Comparison of ENCODE assay signal across 19 mouse cellular contexts in the genomic region with DNA sequence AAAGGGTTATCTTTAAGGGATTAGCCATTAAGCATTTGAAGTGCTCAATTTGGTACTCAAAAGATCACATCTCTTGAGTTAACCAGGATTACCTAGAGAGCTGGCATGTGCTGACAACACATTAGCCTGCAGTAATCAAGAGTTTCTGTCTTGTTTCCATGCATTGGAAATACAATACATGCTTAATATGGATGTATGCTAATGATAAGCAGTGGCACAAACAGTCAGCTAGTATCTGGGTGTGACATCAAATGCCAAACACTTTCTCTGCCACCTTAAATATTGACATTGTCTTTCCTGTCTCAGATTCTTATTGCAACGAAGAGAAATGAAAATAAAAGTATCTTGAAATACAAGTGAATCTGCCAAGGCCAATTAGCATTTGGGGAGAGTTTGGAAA. TPM values are rescaled to one million over a fixed set of nuclear protein-coding genes. Genes with fewer than 3 reads are reported as not detected.
DNase-seq lines count a peak whose midpoint lies in the region; ATAC-seq and TF ChIP-seq lines count a peak whose summit lies in the region.
"Had no signal": no experiment of that assay in that cellular context is flagged by ENCODE, and none has a peak within 500 bp of the region (broad histone marks: within the 10 kb centered on the region; RNA-seq: fewer than 3 reads in every experiment).

No protein-coding gene starts in this region.

- no peak overlapping the region for H3K9ac ChIP-seq in forebrain, embryonic 13.5 days
- no peak overlapping the region for H3K9ac ChIP-seq in forebrain, embryonic 11.5 days (ENCODE audit: low read length)
- no peak overlapping the region for H3K9ac ChIP-seq in forebrain, embryonic 16.5 days (replicated peaks; ENCODE audit: low read depth, low read length)
- peak overlapping the region; percentile 2; the same call in 1 of the 2 replicates for H3K9ac ChIP-seq in liver, embryonic 12.5 days
- no peak overlapping the region for H3K9ac ChIP-seq in liver, postnatal 0 days (replicated peaks)
- H3K9ac ChIP-seq: hindbrain, embryonic 12.5 days; hindbrain, embryonic 15.5 days had no signal

- ATAC-seq in forebrain, embryonic 13.5 days: 0 out of 2 replicates have a peak, but pooled peaks have one; percentile 19
- ATAC-seq in forebrain, embryonic 11.5 days (replicated peaks; ENCODE audit: low FRiP score): no peak
- peak; percentile 58; the same call in 1 of the 2 replicates for ATAC-seq in forebrain, embryonic 16.5 days
- peak; percentile 47; the same call in 1 of the 2 replicates for ATAC-seq in liver, embryonic 12.5 days
- ATAC-seq in liver, postnatal 0 days: no peak
- ATAC-seq in megakaryocyte-erythroid progenitor cell, adult 5-6 weeks (replicated peaks; ENCODE audit: low FRiP score, low TSS enrichment, poor library complexity, severe bottlenecking): peak; percentile 48
- ATAC-seq: activated CD4-positive, CD25-positive, alpha-beta regulatory T cell, adult 4 months had no signal

- no peaks in the 10 kb centered on the region for H3K9me3 ChIP-seq in forebrain, embryonic 13.5 days (replicated peaks)
- H3K9me3 ChIP-seq in forebrain, embryonic 11.5 days (ENCODE audit: control insufficient read depth, low read length): no peaks in the 10 kb centered on the region
- no peaks in the 10 kb centered on the region for H3K9me3 ChIP-seq in forebrain, embryonic 16.5 days (ENCODE audit: control insufficient read depth, low read length)
- H3K9me3 ChIP-seq in forebrain, embryonic 10.5 days: no peaks in the 10 kb centered on the region
- H3K9me3 ChIP-seq in liver, embryonic 12.5 days (replicated peaks): no peaks in the 10 kb centered on the region
- no peaks in the 10 kb centered on the region for H3K9me3 ChIP-seq in liver, postnatal 0 days (ENCODE audit: low read length)
- H3K9me3 ChIP-seq: heart, embryonic 10.5 days; hindbrain, embryonic 12.5 days; hindbrain, embryonic 15.5 days had no signal

- 46% methylated on average over 1 of the region's 1 CpGs for WGBS in forebrain, embryonic 13.5 days
- WGBS in forebrain, embryonic 11.5 days: 63% methylated on average over 1 of the region's 1 CpGs
- 22% methylated on average over 1 of the region's 1 CpGs for WGBS in forebrain, embryonic 16.5 days
- WGBS in forebrain, embryonic 10.5 days: 92% methylated on average over 1 of the region's 1 CpGs
- 47% methylated on average over 1 of the region's 1 CpGs for WGBS in liver, embryonic 12.5 days (ENCODE audit: insufficient replicate concordance)
- 44% methylated on average over 1 of the region's 1 CpGs for WGBS in liver, postnatal 0 days (ENCODE audit: insufficient replicate concordance)

- H3K36me3 ChIP-seq in forebrain, embryonic 13.5 days (ENCODE audit: poor library complexity, severe bottlenecking): no peaks in the 10 kb centered on the region
- H3K36me3 ChIP-seq in forebrain, embryonic 11.5 days (ENCODE audit: control insufficient read depth, insufficient read depth, low read length): no peaks in the 10 kb centered on the region
- no peaks in the 10 kb centered on the region for H3K36me3 ChIP-seq in forebrain, embryonic 16.5 days (ENCODE audit: control insufficient read depth, insufficient read depth)
- H3K36me3 ChIP-seq in forebrain, embryonic 10.5 days (replicated peaks): no peaks in the 10 kb centered on the region
- no peaks in the 10 kb centered on the region for H3K36me3 ChIP-seq in liver, embryonic 12.5 days
- no peaks in the 10 kb centered on the region for H3K36me3 ChIP-seq in liver, postnatal 0 days (replicated peaks; ENCODE audit: insufficient read depth, low read length)
- H3K36me3 ChIP-seq: heart, embryonic 10.5 days; hindbrain, embryonic 12.5 days; hindbrain, embryonic 15.5 days had no signal

- no peak overlapping the region for H3K4me2 ChIP-seq in forebrain, embryonic 13.5 days
- no peak overlapping the region for H3K4me2 ChIP-seq in forebrain, embryonic 11.5 days (ENCODE audit: low read depth, low read length, severe bottlenecking)
- no peak overlapping the region for H3K4me2 ChIP-seq in forebrain, embryonic 16.5 days (ENCODE audit: low read length)
- no peak overlapping the region for H3K4me2 ChIP-seq in liver, embryonic 12.5 days
- H3K4me2 ChIP-seq in liver, postnatal 0 days (ENCODE audit: low read depth, low read length): no peak overlapping the region
- H3K4me2 ChIP-seq: hindbrain, embryonic 12.5 days; hindbrain, embryonic 15.5 days had no signal

- H3K27me3 ChIP-seq in forebrain, embryonic 13.5 days: no peaks in the 10 kb centered on the region
- no peaks in the 10 kb centered on the region for H3K27me3 ChIP-seq in forebrain, embryonic 11.5 days (ENCODE audit: control insufficient read depth, insufficient read depth, low read length)
- no peaks in the 10 kb centered on the region for H3K27me3 ChIP-seq in forebrain, embryonic 16.5 days (replicated peaks; ENCODE audit: control insufficient read depth, insufficient read depth, low read length)
- no peaks in the 10 kb centered on the region for H3K27me3 ChIP-seq in forebrain, embryonic 10.5 days (ENCODE audit: poor library complexity, severe bottlenecking)
- peaks cover 6% of the 10 kb centered on the region; the same call in 1 of the 2 replicates for H3K27me3 ChIP-seq in liver, embryonic 12.5 days (replicated peaks)
- no peaks in the 10 kb centered on the region for H3K27me3 ChIP-seq in liver, postnatal 0 days (ENCODE audit: insufficient read depth, low read length)
- H3K27me3 ChIP-seq: hindbrain, embryonic 12.5 days; hindbrain, embryonic 15.5 days had no signal

- no peak for TF ChIP-seq CTCF in liver, postnatal 0 days (IDR thresholded peaks at IDR 0.05; ENCODE audit: low read depth)

- no peak for TF ChIP-seq EP300 in liver, postnatal 0 days (IDR thresholded peaks at IDR 0.05; ENCODE audit: low read depth)

- H3K4me1 ChIP-seq in forebrain, embryonic 13.5 days: peaks cover 8% of the 10 kb centered on the region
- 0 out of 2 replicates have a peak, but pooled peaks cover under 1% of the 10 kb centered on the region for H3K4me1 ChIP-seq in forebrain, embryonic 11.5 days (replicated peaks; ENCODE audit: control insufficient read depth, insufficient read depth, low read length)
- H3K4me1 ChIP-seq in forebrain, embryonic 16.5 days (replicated peaks; ENCODE audit: control insufficient read depth, insufficient read depth, low read length): peaks cover 5% of the 10 kb centered on the region; the same call in 1 of the 2 replicates
- peaks cover 10% of the 10 kb centered on the region for H3K4me1 ChIP-seq in forebrain, embryonic 10.5 days
- peaks cover 45% of the 10 kb centered on the region for H3K4me1 ChIP-seq in liver, embryonic 12.5 days
- peaks cover 15% of the 10 kb centered on the region for H3K4me1 ChIP-seq in liver, postnatal 0 days (ENCODE audit: insufficient read depth)

- no peak for DNase-seq in forebrain, embryonic 11.5 days (ENCODE audit: low spot score)
- no peak for DNase-seq in forebrain, embryonic 10.5 days (ENCODE audit: extremely low spot score, low spot score)
- no peak for DNase-seq in liver, postnatal 0 days
- no peak for DNase-seq in thymus, postnatal 10 days (ENCODE audit: low spot score in 2 of 2)
- DNase-seq: adrenal gland, adult 8-10 months; adrenal gland, postnatal 25 days; cerebellum, adult 18-20 months; cerebellum, adult 9-10 months; cerebellum, postnatal 14 days; gastrocnemius, postnatal 25 days; heart, adult 2 months had no signal

- no peak overlapping the region for H3K4me3 ChIP-seq in forebrain, embryonic 13.5 days
- no peak overlapping the region for H3K4me3 ChIP-seq in forebrain, embryonic 11.5 days (ENCODE audit: low read depth, low read length)
- H3K4me3 ChIP-seq in forebrain, embryonic 16.5 days (replicated peaks; ENCODE audit: low read length): no peak overlapping the region
- H3K4me3 ChIP-seq in forebrain, embryonic 10.5 days: no peak overlapping the region
- no peak overlapping the region for H3K4me3 ChIP-seq in liver, embryonic 12.5 days
- H3K4me3 ChIP-seq in liver, postnatal 0 days (ENCODE audit: low read depth, low read length): no peak overlapping the region
- H3K4me3 ChIP-seq: heart, adult 2 months; heart, embryonic 10.5 days; hindbrain, embryonic 12.5 days; hindbrain, embryonic 15.5 days had no signal

- no peak overlapping the region for H3K27ac ChIP-seq in forebrain, embryonic 13.5 days
- no peak overlapping the region for H3K27ac ChIP-seq in forebrain, embryonic 11.5 days (ENCODE audit: low read depth, low read length)
- no peak overlapping the region for H3K27ac ChIP-seq in forebrain, embryonic 16.5 days (ENCODE audit: low read length)
- no peak overlapping the region for H3K27ac ChIP-seq in forebrain, embryonic 10.5 days
- H3K27ac ChIP-seq in liver, embryonic 12.5 days: peak overlapping the region; percentile 54; the same call in 1 of the 2 replicates
- no peak overlapping the region for H3K27ac ChIP-seq in liver, postnatal 0 days (ENCODE audit: low read depth)
- H3K27ac ChIP-seq: heart, adult 2 months; heart, embryonic 10.5 days; hindbrain, embryonic 12.5 days; hindbrain, embryonic 15.5 days had no signal

RNA-seq across cellular contexts. Expression of a gene that starts 22.8 kb away (rescaled TPM):
- polyA plus RNA-seq in forebrain, embryonic 13.5 days (2015; fragmentation: Nextera tagmentation; extraction: Ambion mirVana): 7.6 and 9.3 TPM in 2 replicates
- polyA plus RNA-seq in forebrain, embryonic 11.5 days (2014; fragmentation: Nextera tagmentation; extraction: Ambion mirVana): 9.0 and 10.2 TPM in 2 replicates
- 7.2 and 8.3 TPM in 2 replicates for polyA plus RNA-seq in forebrain, embryonic 16.5 days (2015; fragmentation: Nextera tagmentation; extraction: Ambion mirVana)
- 8.7 and 8.8 TPM in 2 replicates for polyA plus RNA-seq in forebrain, embryonic 10.5 days (2016; fragmentation: Nextera tagmentation; extraction: Ambion mirVana)
- polyA plus RNA-seq in liver, embryonic 12.5 days (2016; fragmentation: Nextera tagmentation; extraction: Ambion mirVana): 57.2 and 59.8 TPM in 2 replicates
- 13.6 and 15.2 TPM in 2 replicates for polyA plus RNA-seq in liver, postnatal 0 days (2015; fragmentation: Nextera tagmentation; extraction: Ambion mirVana)
- 14.0 and 15.9 TPM in 2 replicates for total RNA-seq in megakaryocyte-erythroid progenitor cell, adult 5-6 weeks (2014; fragmentation: Nextera tagmentation)
- 16.8 and 17.2 TPM in 2 replicates for total RNA-seq in megakaryocyte-erythroid progenitor cell, adult 5-6 weeks (2017)

Comparison
In these comparisons a context has a peak if more than half of its experiments do, and no peak if none do; other contexts are left out.
1. ATAC-seq: peak in forebrain, embryonic 13.5 days (single experiment), forebrain, embryonic 16.5 days (single experiment), liver, embryonic 12.5 days (single experiment) and megakaryocyte-erythroid progenitor cell, adult 5-6 weeks (single experiment); none in forebrain, embryonic 11.5 days (single experiment) and liver, postnatal 0 days (single experiment).